Mouse (Mus musculus): ENCODE data around the gene Ctbp2. TPM values are rescaled to one million over a fixed set of nuclear protein-coding genes. Genes with fewer than 3 reads are reported as not detected.

Gene Ctbp2
- 45.6 and 51.2 TPM in 2 replicates for polyA plus RNA-seq (2015; fragmentation: Nextera tagmentation; extraction: Ambion mirVana)

DNA sequence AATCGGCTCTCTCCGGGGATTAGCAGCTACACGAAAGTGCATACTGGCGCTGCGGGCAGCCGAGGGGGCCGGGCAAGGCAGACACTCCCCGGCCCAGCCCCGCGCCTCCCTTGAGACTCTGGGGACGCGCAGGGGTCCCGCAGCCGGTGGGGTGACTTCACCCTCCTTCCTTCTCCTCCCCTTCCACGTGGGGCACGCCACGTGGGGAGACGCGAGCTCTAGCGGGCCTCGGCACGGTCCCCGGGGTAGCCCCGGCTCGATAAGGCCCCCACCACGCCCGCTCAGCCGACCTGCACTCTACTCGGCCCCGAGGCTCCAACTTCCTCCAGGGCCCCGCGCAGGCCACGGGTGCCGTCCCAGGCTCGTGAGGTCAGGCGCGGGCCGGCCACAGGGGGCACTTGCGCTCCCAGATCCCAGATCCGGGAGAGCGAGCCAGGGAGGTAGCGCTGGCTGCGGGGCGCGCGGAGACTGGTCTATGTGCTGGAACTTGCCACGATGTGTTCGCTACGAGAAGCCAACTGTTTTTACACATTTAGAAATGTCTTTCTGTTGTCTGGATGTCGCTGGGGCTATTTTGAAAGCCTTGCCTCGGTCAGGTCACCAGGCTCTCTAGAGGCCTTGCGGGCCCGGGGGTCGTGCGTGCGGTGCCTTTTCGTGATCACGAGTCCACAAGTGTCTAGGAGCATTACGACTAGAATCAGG lies at the start of gene Ctbp2:
Gene Ctbp2 (minus strand): TSS at position 356 of the 702 bp plus-strand sequence.
- TF ChIP-seq EP300 (IDR thresholded peaks at IDR 0.05) (peak; percentile 17; the same call in 1 of the 2 replicates), CTCF (IDR thresholded peaks at IDR 0.05) (peak; percentile 81)
- Histone ChIP-seq H3K9me3 (ENCODE audit: low read length) (no peaks in the 10 kb centered on the region), H3K9ac (replicated peaks; ENCODE audit: low read depth) (peak within 1 kb of the TSS; percentile 90), H3K36me3 (ENCODE audit: insufficient read depth, low read length) (no peaks in the 10 kb centered on the region), H3K4me2 (replicated peaks; ENCODE audit: low read depth, low read length) (peak within 1 kb of the TSS; percentile 91), H3K4me3 (ENCODE audit: low read depth, low read length) (peak within 1 kb of the TSS; percentile 92), H3K4me1 (ENCODE audit: insufficient read depth, low read depth, low read length) (peaks cover 14% of the 10 kb centered on the region; the same call in 1 of the 2 replicates), H3K27me3 (replicated peaks; ENCODE audit: insufficient read depth, low read length) (no peaks in the 10 kb centered on the region), H3K27ac (ENCODE audit: low read length) (peak within 1 kb of the TSS; percentile 98)
- WGBS: under 1% methylated on average over 50 of the region's 59 CpGs
- DNase-seq (ENCODE audit: low spot score): peak; percentile 96
- peak; percentile 91 for ATAC-seq

DNA sequence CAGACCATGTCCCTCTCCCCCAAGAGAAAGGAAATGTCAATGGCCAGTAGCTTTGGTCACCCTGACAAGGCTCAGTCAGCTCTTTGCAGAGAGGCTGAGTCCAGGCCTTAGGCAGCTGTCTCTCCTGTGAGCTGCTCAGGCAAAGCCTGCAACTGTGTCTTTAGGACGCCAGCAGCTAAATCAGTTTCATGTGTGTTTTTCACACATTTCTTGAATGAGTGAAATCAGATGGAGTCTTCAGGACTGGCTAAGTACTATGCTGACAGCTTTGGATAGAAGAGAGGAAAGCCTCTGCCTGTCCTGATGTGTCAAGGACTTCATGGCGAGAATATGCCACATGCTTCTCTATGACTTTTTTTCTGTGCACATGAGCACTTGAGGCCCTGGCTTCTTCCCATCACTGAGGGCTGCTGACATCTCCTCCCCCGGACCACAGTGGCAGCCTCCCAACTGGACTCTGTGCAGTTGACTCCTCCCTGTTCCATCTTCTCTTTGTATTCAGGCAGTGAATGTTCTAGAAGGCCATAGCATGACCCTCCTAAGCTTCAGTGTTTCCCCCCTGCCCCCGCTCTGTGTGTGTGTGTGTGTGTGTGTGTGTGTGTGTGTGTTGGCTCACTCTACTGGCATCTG lies 47.4 kb upstream of the Ctbp2 start:
- no peak for DNase-seq (ENCODE audit: low spot score)
- no peak for ATAC-seq
- H3K27ac ChIP-seq (ENCODE audit: low read length): no peak overlapping the region
- H3K27me3 ChIP-seq (replicated peaks; ENCODE audit: insufficient read depth, low read length): no peaks in the 10 kb centered on the region
- no peak for TF ChIP-seq EP300 (IDR thresholded peaks at IDR 0.05)
- no peak for TF ChIP-seq CTCF (IDR thresholded peaks at IDR 0.05)
- no peak overlapping the region for H3K4me3 ChIP-seq (ENCODE audit: low read depth, low read length)
- no peak overlapping the region for H3K9ac ChIP-seq (replicated peaks; ENCODE audit: low read depth)
- no peaks in the 10 kb centered on the region for H3K36me3 ChIP-seq (ENCODE audit: insufficient read depth, low read length)
- no peak overlapping the region for H3K4me2 ChIP-seq (replicated peaks; ENCODE audit: low read depth, low read length)
- no peaks in the 10 kb centered on the region for H3K9me3 ChIP-seq (ENCODE audit: low read length)
- 0 out of 2 replicates have a peak, but pooled peaks cover 3% of the 10 kb centered on the region for H3K4me1 ChIP-seq (ENCODE audit: insufficient read depth, low read depth, low read length)
- 70% methylated on average over 4 of the region's 4 CpGs for WGBS

- H3K27me3 ChIP-seq (replicated peaks; ENCODE audit: insufficient read depth, low read length): no peaks in the 10 kb centered on the region
- WGBS: 69% methylated on average over 3 of the region's 3 CpGs
- DNase-seq (ENCODE audit: low spot score): peak; percentile 49
These were observed 44.8 kb upstream of the Ctbp2 start for GRCm38 (mm10) chr7:133168928-133169327.

DNA sequence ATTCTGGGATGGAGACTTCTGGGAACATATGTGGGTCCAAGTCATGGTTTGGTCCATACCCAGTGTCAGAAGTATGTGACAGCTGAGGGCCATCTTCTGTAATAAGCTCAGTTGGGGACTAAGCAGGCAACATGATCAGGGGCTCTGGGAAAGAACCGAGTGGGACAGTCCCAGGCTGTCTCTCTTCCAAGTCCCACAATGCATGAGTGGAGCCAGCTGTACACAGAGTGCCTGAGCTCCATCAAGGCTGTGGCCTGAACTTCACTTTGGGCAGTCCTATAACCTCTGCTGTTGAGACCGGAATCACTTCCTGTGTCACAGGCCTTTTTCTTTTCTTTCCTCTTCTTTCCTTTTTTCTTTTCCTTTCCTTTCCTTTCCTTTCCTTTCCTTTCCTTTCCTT lies 43.7 kb upstream of the Ctbp2 start:
- no peak for TF ChIP-seq CTCF (IDR thresholded peaks at IDR 0.05)
- no peak for TF ChIP-seq EP300 (IDR thresholded peaks at IDR 0.05)
- no peaks in the 10 kb centered on the region for H3K9me3 ChIP-seq (ENCODE audit: low read length)
- WGBS: 73% methylated on average over 2 of the region's 2 CpGs

More at GRCm38 (mm10) chr7:133168928-133169327, 44.8 kb upstream of the Ctbp2 start:
- Histone ChIP-seq H3K27ac (ENCODE audit: low read length) (no peak overlapping the region), H3K4me3 (ENCODE audit: low read depth, low read length) (no peak overlapping the region), H3K4me1 (ENCODE audit: insufficient read depth, low read depth, low read length) (no peaks in the 10 kb centered on the region), H3K4me2 (replicated peaks; ENCODE audit: low read depth, low read length) (no peak overlapping the region), H3K9ac (replicated peaks; ENCODE audit: low read depth) (no peak overlapping the region), H3K9me3 (ENCODE audit: low read length) (no peaks in the 10 kb centered on the region), H3K36me3 (ENCODE audit: insufficient read depth, low read length) (no peaks in the 10 kb centered on the region)
- peak; percentile 62; the same call in 1 of the 2 replicates for ATAC-seq
- no peak for TF ChIP-seq CTCF (IDR thresholded peaks at IDR 0.05)
- no peak for TF ChIP-seq EP300 (IDR thresholded peaks at IDR 0.05)

DNA sequence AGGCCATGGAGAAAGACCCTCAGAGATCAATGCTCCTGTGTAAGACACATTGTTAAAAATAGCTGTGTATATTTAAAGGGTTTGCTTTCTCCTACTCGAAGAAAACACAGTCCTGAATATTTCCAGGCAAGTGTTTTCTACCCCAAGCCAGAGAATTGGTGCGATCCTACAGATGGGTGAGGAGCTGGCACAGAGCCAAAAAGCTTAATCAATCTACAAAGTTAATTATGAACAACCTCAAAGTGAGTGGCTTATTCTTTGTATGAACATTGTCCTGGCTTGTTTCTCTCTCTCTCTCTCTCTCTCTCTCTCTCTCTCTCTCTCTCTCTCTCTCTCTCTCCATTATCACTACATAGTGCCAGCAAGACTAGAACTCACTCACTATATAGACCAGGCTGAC lies 40.6 kb upstream of the Ctbp2 start:
- Histone ChIP-seq H3K36me3 (ENCODE audit: insufficient read depth, low read length) (no peaks in the 10 kb centered on the region), H3K9ac (replicated peaks; ENCODE audit: low read depth) (no peak overlapping the region), H3K27ac (ENCODE audit: low read length) (no peak overlapping the region), H3K4me3 (ENCODE audit: low read depth, low read length) (no peak overlapping the region), H3K9me3 (ENCODE audit: low read length) (no peaks in the 10 kb centered on the region), H3K27me3 (replicated peaks; ENCODE audit: insufficient read depth, low read length) (no peaks in the 10 kb centered on the region), H3K4me1 (ENCODE audit: insufficient read depth, low read depth, low read length) (no peaks in the 10 kb centered on the region), H3K4me2 (replicated peaks; ENCODE audit: low read depth, low read length) (no peak overlapping the region)
- WGBS: 37% methylated on average over 2 of the region's 2 CpGs
- no peak for ATAC-seq
- DNase-seq (ENCODE audit: low spot score): no peak
- no peak for TF ChIP-seq CTCF (IDR thresholded peaks at IDR 0.05)
- TF ChIP-seq EP300 (IDR thresholded peaks at IDR 0.05): no peak

More for the DNA sequence above, 43.7 kb upstream of the Ctbp2 start:
- DNase-seq (ENCODE audit: low spot score) (no peak), ATAC-seq (no peak)
- H3K27ac ChIP-seq (ENCODE audit: low read length): no peak overlapping the region
- no peaks in the 10 kb centered on the region for H3K36me3 ChIP-seq (ENCODE audit: insufficient read depth, low read length)
- no peak overlapping the region for H3K4me2 ChIP-seq (replicated peaks; ENCODE audit: low read depth, low read length)
- H3K4me3 ChIP-seq (ENCODE audit: low read depth, low read length): no peak overlapping the region
- H3K4me1 ChIP-seq (ENCODE audit: insufficient read depth, low read depth, low read length): no peaks in the 10 kb centered on the region
- H3K27me3 ChIP-seq (replicated peaks; ENCODE audit: insufficient read depth, low read length): no peaks in the 10 kb centered on the region
- no peak overlapping the region for H3K9ac ChIP-seq (replicated peaks; ENCODE audit: low read depth)

DNA sequence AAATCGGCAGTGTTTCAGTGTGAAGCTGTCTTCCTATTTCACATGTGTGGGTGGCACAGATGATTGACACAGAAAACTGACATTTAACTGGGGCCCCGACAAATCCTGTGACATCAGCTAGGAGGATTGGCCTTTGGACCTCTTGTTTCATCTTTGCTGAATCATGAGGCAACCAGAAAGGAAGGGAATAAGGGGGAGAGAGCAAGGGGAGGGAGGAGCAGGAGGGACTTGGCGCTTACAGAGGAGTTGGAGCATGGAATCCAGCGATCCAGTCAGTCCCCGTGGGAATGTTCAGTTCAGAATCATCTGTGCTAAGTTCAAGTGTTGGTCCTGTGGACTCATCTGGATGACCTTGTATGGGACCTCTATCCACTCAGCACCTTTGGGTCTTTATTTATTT lies 38.9 kb upstream of the Ctbp2 start:
- ATAC-seq: peak; percentile 23; the same call in 1 of the 2 replicates
- no peaks in the 10 kb centered on the region for H3K4me1 ChIP-seq (ENCODE audit: insufficient read depth, low read depth, low read length)
- TF ChIP-seq EP300 (IDR thresholded peaks at IDR 0.05) (no peak), CTCF (IDR thresholded peaks at IDR 0.05) (no peak)
- no peaks in the 10 kb centered on the region for H3K36me3 ChIP-seq (ENCODE audit: insufficient read depth, low read length)
- no peaks in the 10 kb centered on the region for H3K9me3 ChIP-seq (ENCODE audit: low read length)
- no peak overlapping the region for H3K27ac ChIP-seq (ENCODE audit: low read length)
- peak; percentile 9 for DNase-seq (ENCODE audit: low spot score)
- no peak overlapping the region for H3K4me2 ChIP-seq (replicated peaks; ENCODE audit: low read depth, low read length)
- H3K4me3 ChIP-seq (ENCODE audit: low read depth, low read length): no peak overlapping the region
- no peaks in the 10 kb centered on the region for H3K27me3 ChIP-seq (replicated peaks; ENCODE audit: insufficient read depth, low read length)
- 56% methylated on average over 5 of the region's 5 CpGs for WGBS
- no peak overlapping the region for H3K9ac ChIP-seq (replicated peaks; ENCODE audit: low read depth)
